In the genomic region with DNA sequence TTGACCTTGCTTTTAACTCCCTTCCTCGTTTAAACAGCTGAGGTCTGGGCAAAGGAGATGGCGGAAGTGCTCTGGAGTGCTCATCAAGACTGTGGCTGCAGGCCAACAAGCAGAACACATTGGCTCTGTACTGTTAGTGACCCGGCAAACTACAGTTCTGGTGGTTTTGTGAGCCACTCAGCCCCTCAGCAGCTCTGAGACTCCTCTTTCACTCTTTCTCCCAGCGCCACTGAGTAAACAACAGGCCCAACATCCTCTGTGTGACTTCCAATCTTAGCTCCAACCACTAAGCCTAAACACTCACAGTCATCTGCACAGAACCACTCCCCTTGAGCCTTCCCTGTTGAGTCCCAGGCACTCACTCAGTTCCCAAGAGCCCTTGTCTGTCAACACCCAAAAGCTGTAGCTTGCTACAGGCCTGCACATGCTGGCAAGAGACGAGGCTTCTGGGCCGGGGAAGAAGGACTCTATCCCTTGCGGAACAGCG, we compare ENCODE assay signal across 7 mouse cellular contexts. TPM values are rescaled to one million over a fixed set of nuclear protein-coding genes. Genes with fewer than 3 reads are reported as not detected.
DNase-seq lines count a peak whose midpoint lies in the region; ATAC-seq lines count a peak whose summit lies in the region.

No protein-coding gene starts in this region.

- no peak overlapping the region for H3K9ac ChIP-seq in hindbrain, embryonic 16.5 days (ENCODE audit: low read depth, low read length)

- no peak overlapping the region for H3K4me2 ChIP-seq in hindbrain, embryonic 16.5 days (ENCODE audit: low read length)

- no peak overlapping the region for H3K4me3 ChIP-seq in hindbrain, embryonic 16.5 days (ENCODE audit: low read length)

- DNase-seq in urinary bladder, adult 18-20 months (ENCODE audit: low spot score in 2 of 2) = peak; percentile 50 to 55
- no peak for DNase-seq in urinary bladder, postnatal 10 days (ENCODE audit: low spot score)
- DNase-seq in gastrocnemius, postnatal 14 days = peak; percentile 69
- DNase-seq in lung, adult 18-20 months = peak; percentile 85 to 88
- DNase-seq in frontal cortex, adult 2 months (ENCODE audit: extremely low spot score in 1 of 2, low spot score in 1 of 2) = no peak

- intact Hi-C loops in gastrocnemius, postnatal 14 days (cut with DNase I; ENCODE audit: low total_unique reads) = no loop called here

- H3K9me3 ChIP-seq in hindbrain, embryonic 16.5 days (ENCODE audit: control insufficient read depth, low read length) = no peaks in the 10 kb centered on the region

- 51% methylated on average over 8 of the region's 8 CpGs for WGBS in hindbrain, embryonic 16.5 days

- no peaks in the 10 kb centered on the region for H3K27me3 ChIP-seq in hindbrain, embryonic 16.5 days (replicated peaks; ENCODE audit: control insufficient read depth, insufficient read depth, low read length)

- no peak overlapping the region for H3K27ac ChIP-seq in hindbrain, embryonic 16.5 days (ENCODE audit: low read depth, low read length)

- no peaks in the 10 kb centered on the region for H3K36me3 ChIP-seq in hindbrain, embryonic 16.5 days (ENCODE audit: control insufficient read depth, insufficient read depth, low read length)

- ATAC-seq in hindbrain, embryonic 16.5 days = peak; percentile 79
- no peak for ATAC-seq in erythroid progenitor cell, adult 5-6 weeks (replicated peaks; ENCODE audit: low FRiP score, poor library complexity, severe bottlenecking)

- H3K4me1 ChIP-seq in hindbrain, embryonic 16.5 days (ENCODE audit: control insufficient read depth, insufficient read depth, low read depth, low read length) = no peaks in the 10 kb centered on the region

RNA-seq across cellular contexts. Expression of gene Ptpn13, which starts 37.4 kb away (rescaled TPM):
- total RNA-seq in gastrocnemius, postnatal 14 days (2021) = 1 to 10 TPM; 5.4 to 6.0 TPM
- 3.3 and 4.2 TPM in 2 replicates for polyA plus RNA-seq in hindbrain, embryonic 16.5 days (2015; fragmentation: Nextera tagmentation; extraction: Ambion mirVana)
- 0.36 and 1.7 TPM in 2 replicates for total RNA-seq in erythroid progenitor cell, adult 5-6 weeks (2015; ENCODE audit: low replicate concordance)
- total RNA-seq in erythroid progenitor cell, adult 5-6 weeks (2017; ENCODE audit: low replicate concordance) = 1.4 and 2.2 TPM in 2 replicates
- polyA plus RNA-seq in frontal cortex, adult 2 months (2012; rRNA removed) = 9.6 and 11.4 TPM in 2 replicates

Comparison
In these comparisons a context has a peak if more than half of its experiments do, and no peak if none do; other contexts are left out.
1. DNase-seq: peak in urinary bladder, adult 18-20 months (2 of 2), gastrocnemius, postnatal 14 days (single experiment) and lung, adult 18-20 months (2 of 2); none in urinary bladder, postnatal 10 days (single experiment) and frontal cortex, adult 2 months (0 of 2).